In the genomic region with DNA sequence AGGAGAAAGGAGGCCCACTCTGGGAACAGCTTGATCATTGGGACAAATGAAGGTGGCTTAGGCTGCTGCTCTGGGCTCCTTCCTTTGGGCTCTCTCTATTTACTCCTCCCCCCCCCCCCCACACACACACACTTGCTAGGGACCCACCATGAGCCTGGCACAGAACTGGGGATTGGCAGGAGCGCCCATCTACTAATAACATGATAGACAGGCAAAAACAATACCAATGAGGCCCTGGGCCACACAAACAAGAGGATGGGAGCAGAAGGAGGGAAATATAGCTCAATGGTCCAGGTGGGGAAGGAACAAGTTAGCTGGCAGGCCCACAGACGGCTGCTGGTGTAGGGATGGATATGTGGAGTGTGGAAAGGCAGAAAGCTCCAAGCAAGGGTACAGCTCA, we compare ENCODE assay signal across 17 mouse cellular contexts.
DNase-seq lines count a peak whose midpoint lies in the region; ATAC-seq lines count a peak whose summit lies in the region.
"Had no signal": no experiment of that assay in that cellular context is flagged by ENCODE, and none has a peak within 500 bp of the region (broad histone marks: within the 10 kb centered on the region; RNA-seq: fewer than 3 reads in every experiment).

No protein-coding gene starts in this region.

- H3K27me3 ChIP-seq in heart, embryonic 15.5 days: no peaks in the 10 kb centered on the region
- H3K27me3 ChIP-seq in neural tube, embryonic 13.5 days: no peaks in the 10 kb centered on the region
- H3K27me3 ChIP-seq in hindbrain, embryonic 14.5 days (ENCODE audit: control insufficient read depth, insufficient read depth, low read length): no peaks in the 10 kb centered on the region
- H3K27me3 ChIP-seq in neural tube, embryonic 15.5 days (replicated peaks): no peaks in the 10 kb centered on the region
- H3K27me3 ChIP-seq: intestine, embryonic 15.5 days; liver, embryonic 13.5 days had no signal

- H3K4me1 ChIP-seq in heart, embryonic 15.5 days (replicated peaks): peaks cover 50% of the 10 kb centered on the region
- peaks cover 76% of the 10 kb centered on the region for H3K4me1 ChIP-seq in neural tube, embryonic 13.5 days (replicated peaks)
- H3K4me1 ChIP-seq in hindbrain, embryonic 14.5 days (replicated peaks; ENCODE audit: control insufficient read depth, insufficient read depth, low read length): peaks cover 60% of the 10 kb centered on the region
- H3K4me1 ChIP-seq in neural tube, embryonic 15.5 days: peaks cover 54% of the 10 kb centered on the region

- no peak for ATAC-seq in heart, embryonic 15.5 days (replicated peaks; ENCODE audit: insufficient number of reproducible peaks, insufficient read depth, low FRiP score, low read depth)
- no peak for ATAC-seq in neural tube, embryonic 13.5 days (ENCODE audit: low read depth)
- no peak for ATAC-seq in hindbrain, embryonic 14.5 days (ENCODE audit: low FRiP score)
- ATAC-seq in neural tube, embryonic 15.5 days (ENCODE audit: low FRiP score): no peak
- ATAC-seq: intestine, embryonic 15.5 days; lung, postnatal 0 days had no signal

- 90% methylated on average over 2 of the region's 2 CpGs for WGBS in heart, embryonic 15.5 days
- WGBS in neural tube, embryonic 13.5 days: 83% methylated on average over 2 of the region's 2 CpGs
- 65% methylated on average over 2 of the region's 2 CpGs for WGBS in hindbrain, embryonic 14.5 days
- 68% methylated on average over 2 of the region's 2 CpGs for WGBS in neural tube, embryonic 15.5 days

- no peak overlapping the region for H3K4me2 ChIP-seq in heart, embryonic 15.5 days
- H3K4me2 ChIP-seq in neural tube, embryonic 13.5 days: no peak overlapping the region
- H3K4me2 ChIP-seq in hindbrain, embryonic 14.5 days (replicated peaks): no peak overlapping the region
- H3K4me2 ChIP-seq in neural tube, embryonic 15.5 days: no peak overlapping the region
- H3K4me2 ChIP-seq: intestine, embryonic 15.5 days; liver, embryonic 13.5 days had no signal

- peak overlapping the region; percentile 91 for H3K27ac ChIP-seq in heart, embryonic 15.5 days
- peak overlapping the region; percentile 64 for H3K27ac ChIP-seq in neural tube, embryonic 13.5 days (replicated peaks)
- H3K27ac ChIP-seq in hindbrain, embryonic 14.5 days: peak overlapping the region; percentile 38; the same call in 1 of the 2 replicates
- peak overlapping the region; percentile 38 for H3K27ac ChIP-seq in neural tube, embryonic 15.5 days (replicated peaks)
- H3K27ac ChIP-seq: intestine, embryonic 15.5 days; liver, embryonic 13.5 days had no signal

- DNase-seq in heart, adult 18-20 months: no peak
- DNase-seq in neural tube, embryonic 10.5 days (ENCODE audit: extremely low spot score, low spot score): no peak
- DNase-seq in hindbrain, embryonic 14.5 days (ENCODE audit: low spot score): no peak
- no peak for DNase-seq in layer of hippocampus, adult 18-20 months (ENCODE audit: low spot score in 2 of 2)
- DNase-seq: cerebellum, adult 11 months; cerebellum, postnatal 25 days; kidney, postnatal 14 days; liver, embryonic 13.5 days had no signal

- no peaks in the 10 kb centered on the region for H3K36me3 ChIP-seq in heart, embryonic 15.5 days
- no peaks in the 10 kb centered on the region for H3K36me3 ChIP-seq in neural tube, embryonic 13.5 days
- no peaks in the 10 kb centered on the region for H3K36me3 ChIP-seq in hindbrain, embryonic 14.5 days (replicated peaks; ENCODE audit: control insufficient read depth, insufficient read depth)
- H3K36me3 ChIP-seq in neural tube, embryonic 15.5 days: no peaks in the 10 kb centered on the region
- H3K36me3 ChIP-seq: intestine, embryonic 15.5 days; liver, embryonic 13.5 days had no signal

- H3K9ac ChIP-seq in heart, embryonic 15.5 days: no peak overlapping the region
- H3K9ac ChIP-seq in neural tube, embryonic 13.5 days: no peak overlapping the region
- H3K9ac ChIP-seq in hindbrain, embryonic 14.5 days: no peak overlapping the region
- H3K9ac ChIP-seq in neural tube, embryonic 15.5 days (replicated peaks): no peak overlapping the region
- H3K9ac ChIP-seq: intestine, embryonic 15.5 days; liver, embryonic 13.5 days had no signal

- no peak overlapping the region for H3K4me3 ChIP-seq in heart, embryonic 15.5 days
- no peak overlapping the region for H3K4me3 ChIP-seq in neural tube, embryonic 13.5 days
- H3K4me3 ChIP-seq in hindbrain, embryonic 14.5 days (replicated peaks; ENCODE audit: low read length): no peak overlapping the region
- H3K4me3 ChIP-seq in neural tube, embryonic 15.5 days (replicated peaks): no peak overlapping the region
- H3K4me3 ChIP-seq: embryonic facial prominence, embryonic 10.5 days; erythroblast, embryonic 14.5 days; intestine, embryonic 15.5 days; liver, embryonic 13.5 days; megakaryocyte, embryonic 14.5 days had no signal

- no peaks in the 10 kb centered on the region for H3K9me3 ChIP-seq in heart, embryonic 15.5 days (replicated peaks)
- H3K9me3 ChIP-seq in neural tube, embryonic 13.5 days: no peaks in the 10 kb centered on the region
- no peaks in the 10 kb centered on the region for H3K9me3 ChIP-seq in hindbrain, embryonic 14.5 days (ENCODE audit: control insufficient read depth, low read length)
- no peaks in the 10 kb centered on the region for H3K9me3 ChIP-seq in neural tube, embryonic 15.5 days (replicated peaks)
- H3K9me3 ChIP-seq: embryonic facial prominence, embryonic 10.5 days; G1E; intestine, embryonic 15.5 days; liver, embryonic 13.5 days; megakaryocyte, embryonic 14.5 days had no signal

Comparison
In these comparisons a context has a peak if more than half of its experiments do, and no peak if none do; other contexts are left out.
1. H3K27ac ChIP-seq: peak in every context shown above with its lines; median percentile 91 in heart, embryonic 15.5 days; 64 in neural tube, embryonic 13.5 days; 38 in hindbrain, embryonic 14.5 days; 38 in neural tube, embryonic 15.5 days.